Mouse (Mus musculus) limb, embryonic 11.5 days (tissue): ENCODE measurements around the gene Anpep. TPM values are rescaled to one million over a fixed set of nuclear protein-coding genes. Genes with fewer than 3 reads are reported as not detected.

Source experiments
- ATAC-seq: fragments of 200-750 bp; cut with Nextera tagmentation; 2 replicates; pipeline ENCODE4 v1.8.0; 2017; ENCODE audit warnings: low read depth; ENCODE audit not compliant: insufficient number of reproducible peaks, low FRiP score, low TSS enrichment
- DNase-seq: peaks from one replicate; pipeline ENCODE4 v3.0.0-alpha.2; 2015; ENCODE audit warnings: low spot score
- H3K27ac ChIP-seq: fragments of 300-500 bp; sonication (generic); replicated peaks from 2 replicates; pipeline ENCODE4 v1.5.1; 2014; ENCODE audit warnings: low read depth, mild to moderate bottlenecking, low read length
- H3K27me3 ChIP-seq: fragments of 300-500 bp; sonication (generic); 2 replicates; pipeline ENCODE4 v1.6.1; 2014; ENCODE audit warnings: mild to moderate bottlenecking, low read length, mixed read lengths; ENCODE audit not compliant: control insufficient read depth, insufficient read depth
- H3K36me3 ChIP-seq: fragments of 300-500 bp; sonication (generic); 2 replicates; pipeline ENCODE4 v1.6.1; 2014; ENCODE audit warnings: mild to moderate bottlenecking, low read length, moderate library complexity, mixed read lengths; ENCODE audit not compliant: control insufficient read depth, insufficient read depth
- H3K4me1 ChIP-seq: fragments of 300-500 bp; sonication (generic); 2 replicates; pipeline ENCODE4 v1.6.1; 2014; ENCODE audit warnings: low read length, mixed read lengths; ENCODE audit not compliant: control insufficient read depth, insufficient read depth
- H3K4me2 ChIP-seq: fragments of 300-500 bp; sonication (generic); 2 replicates; pipeline ENCODE4 v1.6.1; 2014; ENCODE audit warnings: low read depth, mild to moderate bottlenecking, moderate library complexity; ENCODE audit not compliant: severe bottlenecking
- H3K4me3 ChIP-seq: fragments of 300-500 bp; sonication (generic); 2 replicates; pipeline ENCODE4 v1.5.1; 2014; ENCODE audit warnings: low read depth, low read length
- H3K9ac ChIP-seq: fragments of 300-500 bp; sonication (generic); 2 replicates; pipeline ENCODE4 v1.6.1; 2014; ENCODE audit warnings: mild to moderate bottlenecking, low read length
- H3K9me3 ChIP-seq: fragments of 300-500 bp; sonication (generic); 2 replicates; pipeline ENCODE4 v1.6.1; 2016; ENCODE audit warnings: low read length; ENCODE audit not compliant: control insufficient read depth
- WGBS: fragments of 180-500 bp; shearing (Covaris S2); extraction: QIAGEN DNeasy Blood & Tissue Kit; methylation state at CpG from one replicate; pipeline ENCODE4 v1.1.7; 2014; 5-methylcytosine and 5-hydroxymethylcytosine counted together
- polyA plus RNA-seq: library from polyadenylated mRNA; unstranded; fragments of >200 nt; fragmentation: Nextera tagmentation; extraction: Ambion mirVana; gene quantifications from 2 replicates; pipeline ENCODE4 v1.2.1, GENCODE M21; 2014

Gene Anpep
- polyA plus RNA-seq, 1 experiment from 2014 or later = 13.1 TPM

DNA sequence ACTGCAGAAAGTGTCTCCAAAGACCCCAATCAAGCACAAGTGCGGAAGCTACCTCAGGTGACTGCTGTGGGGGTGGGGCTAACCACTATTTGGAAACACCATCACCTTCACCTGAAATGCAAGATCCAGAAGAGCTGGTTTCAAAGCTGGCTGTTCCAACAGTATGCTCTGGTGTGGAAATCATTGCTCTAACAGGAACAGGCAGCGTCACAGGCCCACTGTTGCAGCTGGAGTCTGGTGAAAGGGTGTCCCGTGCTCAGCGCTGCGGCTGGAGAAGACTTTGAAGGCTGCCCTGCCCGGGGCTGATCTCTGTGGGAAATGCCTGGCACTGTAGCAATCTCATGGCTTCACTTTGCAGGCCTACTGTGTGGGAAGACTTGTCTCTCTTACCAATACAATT is 12.5 kb upstream of the Anpep start:
- no peaks in the 10 kb centered on the region for H3K9me3 ChIP-seq
- no peaks in the 10 kb centered on the region for H3K27me3 ChIP-seq
- H3K27ac ChIP-seq = no peak overlapping the region
- WGBS = 84% methylated on average over 6 of the region's 6 CpGs
- 0 out of 2 replicates have a peak, but pooled peaks cover 2% of the 10 kb centered on the region for H3K4me1 ChIP-seq
- no peak overlapping the region for H3K4me3 ChIP-seq
- no peak for DNase-seq
- no peaks in the 10 kb centered on the region for H3K36me3 ChIP-seq
- ATAC-seq = no peak
- no peak overlapping the region for H3K9ac ChIP-seq
- no peak overlapping the region for H3K4me2 ChIP-seq

DNA sequence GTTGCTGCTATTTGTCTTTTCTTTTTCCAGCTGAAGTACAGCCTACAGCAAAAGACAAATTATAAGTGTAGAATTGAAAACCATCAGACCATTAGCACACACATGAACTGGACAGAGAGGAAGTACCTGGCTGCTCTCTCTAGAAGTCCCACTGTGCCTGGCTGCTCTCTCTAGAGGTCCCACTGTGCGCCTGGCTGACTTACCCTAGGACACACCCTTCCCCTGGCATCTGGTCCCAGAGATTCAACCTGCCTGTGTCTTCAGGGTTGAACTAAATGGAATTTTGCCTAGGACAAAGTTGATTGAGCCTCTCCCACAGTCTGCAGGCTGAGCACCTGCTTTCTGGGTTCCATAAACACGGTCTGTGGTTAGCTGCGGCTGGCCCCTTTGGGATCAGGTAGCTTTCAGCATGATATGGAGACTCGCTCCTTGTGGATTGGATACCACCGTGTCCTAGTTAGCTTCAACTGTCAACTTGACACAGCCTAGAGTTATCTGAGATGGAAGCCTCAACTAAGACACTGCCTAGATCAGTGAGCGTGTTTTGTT is 11.0 kb upstream of the Anpep start:
- H3K27me3 ChIP-seq = no peaks in the 10 kb centered on the region
- no peak overlapping the region for H3K9ac ChIP-seq
- H3K27ac ChIP-seq = no peak overlapping the region
- 0 out of 2 replicates have a peak, but pooled peaks cover 2% of the 10 kb centered on the region for H3K4me1 ChIP-seq
- H3K9me3 ChIP-seq = no peaks in the 10 kb centered on the region
- no peak overlapping the region for H3K4me2 ChIP-seq
- no peak for ATAC-seq
- H3K36me3 ChIP-seq = no peaks in the 10 kb centered on the region
- 83% methylated on average over 6 of the region's 6 CpGs for WGBS
- DNase-seq = no peak
- H3K4me3 ChIP-seq = no peak overlapping the region

DNA sequence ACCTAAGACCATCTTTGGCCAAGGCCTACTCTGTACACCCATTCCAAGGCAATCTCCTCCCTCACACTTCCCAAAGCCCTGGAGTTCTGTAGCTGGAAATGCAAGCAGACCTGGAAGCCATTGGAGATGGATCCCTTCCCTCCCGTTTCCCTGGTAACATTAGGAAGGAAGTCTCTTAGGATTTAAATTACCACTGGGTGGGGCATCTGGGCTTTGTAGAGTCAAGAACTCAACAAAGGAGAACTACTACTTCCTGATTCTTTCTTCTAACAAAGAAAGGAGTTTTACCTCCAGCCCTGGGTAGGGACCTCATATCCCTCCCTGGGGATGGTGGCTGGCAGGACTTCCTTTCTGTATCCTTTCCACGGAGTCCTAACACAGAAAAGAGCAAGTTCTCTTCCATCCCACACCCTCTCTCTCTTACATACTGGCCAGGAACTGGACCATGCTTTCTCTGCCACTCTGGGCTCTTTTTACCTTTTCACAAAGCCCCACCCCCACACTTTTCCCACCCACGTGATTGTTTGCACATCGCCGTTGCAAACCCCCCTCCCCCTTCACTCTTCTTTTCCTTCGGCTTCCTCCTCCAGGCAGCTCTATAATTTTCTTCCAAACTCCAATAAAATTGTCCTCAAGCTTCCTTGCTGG is 8.3 kb upstream of the Anpep start:
- no peaks in the 10 kb centered on the region for H3K9me3 ChIP-seq
- no peak for DNase-seq
- 50% methylated on average over 6 of the region's 6 CpGs for WGBS

DNA sequence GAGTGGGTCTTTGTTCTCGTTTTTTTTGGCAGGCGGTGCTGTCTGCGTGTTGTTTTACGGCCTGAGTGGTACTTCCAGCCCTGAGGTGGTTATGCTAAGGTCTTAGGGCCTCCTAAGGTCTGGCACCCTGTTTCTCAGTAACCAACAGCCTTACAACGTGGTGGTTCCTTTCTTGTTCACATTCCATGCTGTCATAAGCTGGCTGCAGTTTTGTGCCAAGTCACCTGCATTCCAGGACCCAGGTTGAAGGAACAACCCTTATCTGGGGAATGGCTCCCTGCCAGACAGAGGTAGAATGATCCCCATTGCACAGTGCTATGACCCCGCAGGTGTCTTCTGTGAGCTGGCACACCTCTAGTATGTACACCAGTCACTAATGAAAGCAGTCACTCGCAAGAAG is 7.6 kb upstream of the Anpep start:
- Histone ChIP-seq H3K4me1 (0 out of 2 replicates have a peak, but pooled peaks cover 2% of the 10 kb centered on the region), H3K9ac (no peak overlapping the region), H3K4me3 (no peak overlapping the region), H3K27ac (no peak overlapping the region), H3K4me2 (no peak overlapping the region), H3K9me3 (no peaks in the 10 kb centered on the region), H3K36me3 (no peaks in the 10 kb centered on the region), H3K27me3 (no peaks in the 10 kb centered on the region)
- WGBS = 69% methylated on average over 7 of the region's 7 CpGs
- DNase-seq (no peak), ATAC-seq (no peak)

More for the DNA sequence above, 8.3 kb upstream of the Anpep start:
- ATAC-seq = no peak
- no peaks in the 10 kb centered on the region for H3K27me3 ChIP-seq
- no peaks in the 10 kb centered on the region for H3K36me3 ChIP-seq
- H3K9ac ChIP-seq = no peak overlapping the region
- 0 out of 2 replicates have a peak, but pooled peaks cover 2% of the 10 kb centered on the region for H3K4me1 ChIP-seq
- H3K4me2 ChIP-seq = no peak overlapping the region
- H3K27ac ChIP-seq = no peak overlapping the region
- H3K4me3 ChIP-seq = no peak overlapping the region

DNA sequence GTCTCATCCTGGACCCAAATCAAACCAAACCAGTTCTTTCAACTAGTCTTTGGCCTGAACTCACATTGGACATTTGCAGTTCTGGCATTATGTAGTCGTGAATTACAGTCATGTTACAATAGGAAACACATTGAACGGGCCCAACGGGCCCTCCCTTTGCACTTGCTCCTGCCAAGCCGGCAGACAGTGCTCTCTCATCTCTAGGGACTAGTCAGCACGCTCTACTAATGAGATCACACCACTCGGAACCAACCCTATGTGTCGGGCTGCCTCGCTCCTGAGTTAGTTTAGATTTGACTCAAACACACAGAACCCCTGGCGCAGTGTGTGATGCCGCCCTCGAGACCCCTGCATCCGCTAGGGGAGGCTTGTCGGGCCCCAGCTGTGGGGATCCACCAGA is 7.0 kb upstream of the Anpep start:
- H3K4me1 ChIP-seq = 0 out of 2 replicates have a peak, but pooled peaks cover 2% of the 10 kb centered on the region
- H3K36me3 ChIP-seq = no peaks in the 10 kb centered on the region
- no peak overlapping the region for H3K4me2 ChIP-seq
- ATAC-seq (no peak), DNase-seq (no peak)
- H3K9ac ChIP-seq = no peak overlapping the region
- H3K27ac ChIP-seq = no peak overlapping the region
- no peaks in the 10 kb centered on the region for H3K27me3 ChIP-seq
- no peaks in the 10 kb centered on the region for H3K9me3 ChIP-seq
- no peak overlapping the region for H3K4me3 ChIP-seq
- 79% methylated on average over 13 of the region's 13 CpGs for WGBS

DNA sequence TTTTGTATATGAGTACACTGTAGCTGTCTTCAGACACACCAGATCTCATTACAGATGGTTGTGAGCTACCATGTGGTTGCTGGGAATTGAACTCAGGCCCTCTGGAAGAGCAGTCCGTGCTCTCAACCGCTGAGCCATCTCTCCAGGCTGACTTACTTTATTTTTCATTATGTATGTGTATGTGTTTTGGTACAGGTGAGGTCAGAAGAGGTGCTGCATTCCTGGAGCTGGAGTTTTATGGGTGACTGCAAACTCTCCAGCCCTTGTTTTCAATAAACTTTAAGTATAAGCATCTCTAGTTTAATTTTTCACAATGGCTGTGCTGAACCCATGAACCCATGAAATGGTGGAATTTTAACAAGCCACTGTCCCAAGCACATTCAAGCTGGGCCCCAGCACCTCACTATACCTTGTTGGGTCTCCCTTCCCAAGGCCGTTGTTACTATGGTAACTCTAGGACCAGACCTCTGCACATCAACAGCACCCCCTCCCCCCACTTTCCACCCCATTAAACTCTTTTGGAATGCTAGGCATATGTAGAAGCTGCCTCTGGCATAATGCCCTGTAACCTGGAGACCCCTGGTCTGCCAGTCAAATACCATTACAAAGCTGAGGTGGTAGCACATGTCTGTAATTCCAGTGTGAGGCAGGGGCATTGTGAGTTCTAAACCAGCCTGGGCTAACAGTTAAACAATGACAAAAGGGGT is 5.6 kb upstream of the Anpep start:
- H3K36me3 ChIP-seq = no peaks in the 10 kb centered on the region
- H3K27me3 ChIP-seq = no peaks in the 10 kb centered on the region
- ATAC-seq = peak; percentile 72
- peak; percentile 42 for DNase-seq
- 0 out of 2 replicates have a peak, but pooled peaks cover 2% of the 10 kb centered on the region for H3K4me1 ChIP-seq
- H3K9ac ChIP-seq = no peak overlapping the region
- 0 out of 2 replicates have a peak overlapping the region, but pooled peaks have one; percentile 16 for H3K27ac ChIP-seq
- 75% methylated on average over 3 of the region's 3 CpGs for WGBS
- H3K4me3 ChIP-seq = no peak overlapping the region
- no peak overlapping the region for H3K4me2 ChIP-seq
- no peaks in the 10 kb centered on the region for H3K9me3 ChIP-seq

DNA sequence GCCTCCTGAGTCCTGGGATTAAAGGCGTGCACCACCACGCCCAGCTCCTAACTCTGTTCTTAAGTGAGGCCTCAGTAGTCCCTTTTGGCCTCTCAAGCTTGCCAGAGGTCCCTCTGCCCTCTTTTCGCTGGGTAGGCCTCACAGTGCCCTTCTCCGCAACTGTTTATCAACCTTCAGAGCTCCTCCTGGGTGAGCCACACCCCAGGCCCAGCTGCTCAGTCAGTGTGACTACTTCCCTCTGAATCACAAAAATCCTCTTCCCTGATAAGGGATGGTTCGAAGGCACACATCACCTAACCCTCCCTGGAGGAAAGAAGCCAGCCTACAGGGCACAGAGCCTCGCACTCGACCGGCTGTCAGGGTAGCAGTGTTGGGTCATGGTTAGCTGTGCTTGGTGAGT is 935 bp upstream of the Anpep start:
- H3K36me3 ChIP-seq = no peaks in the 10 kb centered on the region
- H3K27me3 ChIP-seq = no peaks in the 10 kb centered on the region
- H3K9me3 ChIP-seq = no peaks in the 10 kb centered on the region
- H3K27ac ChIP-seq = no peak overlapping the region
- H3K4me1 ChIP-seq = peaks cover 15% of the 10 kb centered on the region
- no peak overlapping the region for H3K9ac ChIP-seq
- DNase-seq (no peak), ATAC-seq (no peak)
- no peak overlapping the region for H3K4me3 ChIP-seq
- H3K4me2 ChIP-seq = no peak overlapping the region
- 93% methylated on average over 8 of the region's 8 CpGs for WGBS

DNA sequence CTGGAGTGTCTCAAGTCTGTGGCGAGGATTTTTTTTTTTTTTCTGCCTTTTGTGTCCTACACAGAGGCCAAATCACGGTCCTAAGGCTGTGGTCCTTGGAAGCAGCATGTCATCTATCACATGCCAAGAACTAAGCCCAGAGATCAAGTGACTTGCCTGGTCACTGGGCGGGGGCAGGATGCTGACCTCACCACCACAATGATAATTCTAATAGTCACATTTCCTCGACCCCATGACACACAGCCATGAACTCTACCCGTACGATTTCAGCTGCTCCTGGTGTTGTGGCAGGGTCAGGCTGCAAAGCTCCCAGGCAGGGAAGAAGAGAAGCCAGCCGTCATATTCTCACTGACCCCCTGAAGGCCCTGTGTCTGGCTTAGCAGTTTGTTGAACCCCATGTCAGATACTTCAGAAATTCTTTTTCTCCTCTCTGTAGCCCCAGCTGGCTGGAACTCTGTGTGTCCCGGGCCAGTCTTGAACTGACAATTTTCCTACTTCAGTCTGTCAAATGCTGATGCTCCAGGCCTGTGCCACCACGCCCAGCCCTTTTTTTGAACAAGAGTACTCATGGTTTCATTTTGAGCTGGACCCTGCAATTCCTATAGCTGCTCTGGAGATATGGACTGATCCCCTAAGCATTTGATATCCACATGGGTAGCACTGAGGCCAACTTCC is 1.8 kb downstream of the Anpep start:
- 52% methylated on average over 9 of the region's 9 CpGs for WGBS
- no peak for ATAC-seq

More for the DNA sequence above, 1.8 kb downstream of the Anpep start:
- DNase-seq = no peak
- no peaks in the 10 kb centered on the region for H3K36me3 ChIP-seq
- H3K4me3 ChIP-seq = no peak overlapping the region
- H3K4me1 ChIP-seq = peaks cover 15% of the 10 kb centered on the region
- H3K27ac ChIP-seq = no peak overlapping the region
- H3K9me3 ChIP-seq = no peaks in the 10 kb centered on the region
- no peaks in the 10 kb centered on the region for H3K27me3 ChIP-seq
- H3K9ac ChIP-seq = no peak overlapping the region; the same call in 1 of the 2 replicates
- H3K4me2 ChIP-seq = no peak overlapping the region
